Mouse (Mus musculus): Measurements from ENCODE around the gene Sat1.
A peak's percentile ranks its signal among the peaks of the same experiment; 100 is the strongest.
"Not testable (repeated sequence)": the region's sequence is repeated elsewhere in the genome, so short reads cannot be mapped to it uniquely, and the experiment has no call there.

The Sat1 gene

DNA sequence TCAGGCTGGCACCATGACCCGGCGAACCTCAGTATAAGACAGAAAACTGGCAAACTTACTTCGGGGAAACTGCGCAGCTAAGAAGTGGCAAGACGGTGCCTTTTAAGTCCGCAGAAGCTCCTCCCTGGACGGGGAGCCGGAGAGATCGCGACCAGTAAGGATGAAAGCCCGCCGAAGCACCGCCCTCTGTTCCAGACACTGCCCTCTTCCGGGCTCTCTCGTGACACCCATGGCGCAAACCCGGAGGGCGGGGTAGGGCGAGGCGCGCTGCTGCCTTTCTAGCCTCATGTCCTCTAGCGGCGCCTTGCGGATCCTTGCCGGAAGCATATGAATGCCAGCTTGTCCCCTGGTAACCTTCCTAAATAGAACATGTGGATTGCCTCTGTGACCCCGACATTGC lies at the start of gene Sat1:
Sat1 (minus strand) TSS at position 179 of the 400 bp plus-strand sequence.
- peak; percentile 74 for DNase-seq (ENCODE audit: low read depth)

GRCm38 (mm10) chrX:155262915-155263252 lies 46.6 kb upstream of the Sat1 start:
- DNase-seq (ENCODE audit: low read depth) = no peak

DNA sequence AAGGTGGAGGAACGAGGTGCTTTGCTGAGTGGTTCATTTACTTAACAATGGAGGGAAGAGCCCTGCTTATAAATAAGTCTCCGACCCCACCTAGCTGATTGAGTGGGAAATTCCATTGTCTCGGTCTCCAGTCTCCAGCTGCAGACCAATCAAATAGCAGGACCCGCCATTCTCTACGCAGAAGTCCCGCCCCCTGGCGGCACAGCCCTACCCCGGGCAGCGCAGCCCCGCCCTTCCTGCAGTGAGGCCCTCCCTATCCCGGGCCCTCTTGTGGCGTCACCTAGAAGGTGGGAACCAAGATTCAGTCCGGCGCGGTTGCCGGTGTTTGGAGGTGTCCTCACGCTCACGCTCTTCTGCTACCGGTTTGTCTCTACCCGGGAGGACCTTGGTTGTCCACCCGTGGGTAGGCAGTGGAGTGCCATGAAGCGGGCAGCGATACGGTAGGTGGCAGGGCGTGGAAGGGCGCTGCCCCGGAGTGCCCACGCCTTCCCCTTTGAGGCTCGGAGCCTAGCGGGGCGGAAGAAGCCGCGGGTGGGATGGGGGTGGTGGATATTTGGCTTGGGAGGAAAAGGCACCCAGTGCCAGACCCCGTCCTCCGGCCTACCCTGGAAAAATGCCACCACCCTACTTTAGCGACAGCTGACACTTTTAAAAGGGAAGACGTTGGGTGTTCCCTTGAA lies 46.1 kb upstream of the Sat1 start, which contains the start of gene Acot9:
Acot9 (plus strand) TSS at position 209 of the 680 bp plus-strand sequence.
- DNase-seq (ENCODE audit: low read depth) = peak; percentile 64

DNA sequence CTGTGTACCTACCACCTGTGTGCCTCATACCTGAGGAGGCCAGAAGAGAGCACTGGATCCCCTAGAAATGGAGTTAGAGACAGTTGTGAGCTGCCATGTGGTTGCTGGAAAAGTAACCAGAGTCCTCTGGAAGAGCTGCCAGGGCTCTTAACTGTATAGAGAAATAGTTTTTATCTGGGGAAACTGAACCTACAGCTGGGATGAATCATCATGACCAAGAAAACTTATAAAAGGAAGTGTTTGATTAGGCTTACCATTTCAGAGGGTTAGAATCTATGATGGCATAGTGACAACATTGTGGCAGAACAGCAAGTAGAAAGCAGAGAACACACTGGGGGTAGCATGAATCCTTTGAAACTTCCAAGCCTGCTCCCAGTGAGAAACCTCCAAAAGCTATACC lies 40.6 kb upstream of the Sat1 start:
- no peak for DNase-seq (ENCODE audit: low read depth)

- DNase-seq (ENCODE audit: low read depth) = no peak
Measured at GRCm38 (mm10) chrX:155218277-155218676, 2.0 kb upstream of the Sat1 start.

DNA sequence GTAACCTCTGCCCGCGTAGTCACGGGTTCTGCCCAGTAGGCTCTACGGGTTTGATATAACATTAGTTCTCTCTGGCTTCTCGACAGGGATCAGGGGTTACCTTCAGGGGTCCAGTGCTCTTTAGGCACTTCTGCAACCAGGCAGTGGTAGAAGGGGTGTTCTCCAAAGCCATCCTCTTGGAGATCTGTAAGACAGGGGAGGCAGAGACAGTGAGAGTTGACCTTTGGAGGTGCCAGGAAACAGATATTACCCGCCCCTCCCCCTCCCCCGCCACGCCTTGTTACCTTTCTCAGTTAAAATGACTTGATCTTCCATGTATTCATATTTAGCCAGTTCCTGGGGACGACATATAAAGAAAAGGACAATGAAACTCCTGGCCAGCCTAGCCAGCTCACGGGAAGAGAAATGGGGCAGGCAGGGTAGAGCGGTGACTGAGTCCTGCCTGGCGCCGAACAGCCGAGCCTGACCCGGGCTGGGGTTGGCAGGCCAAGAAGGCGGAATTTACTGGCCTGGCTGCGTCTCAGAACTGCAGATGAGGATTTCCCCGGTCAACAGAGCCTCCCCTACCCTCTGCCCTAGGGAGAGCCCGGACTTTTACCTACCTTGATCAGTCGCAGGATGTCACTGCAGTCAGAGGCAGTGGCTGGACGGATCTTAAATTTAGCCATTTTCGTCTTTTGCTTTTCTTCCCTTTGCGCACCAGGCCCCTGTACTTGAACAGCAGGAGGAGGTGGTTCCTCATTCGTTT lies 574 bp downstream of the Sat1 start:
- no peak for DNase-seq (ENCODE audit: low read depth)

- DNase-seq (ENCODE audit: low read depth) = no peak
Measured at GRCm38 (mm10) chrX:155214291-155215136, 1.7 kb downstream of the Sat1 start.

DNA sequence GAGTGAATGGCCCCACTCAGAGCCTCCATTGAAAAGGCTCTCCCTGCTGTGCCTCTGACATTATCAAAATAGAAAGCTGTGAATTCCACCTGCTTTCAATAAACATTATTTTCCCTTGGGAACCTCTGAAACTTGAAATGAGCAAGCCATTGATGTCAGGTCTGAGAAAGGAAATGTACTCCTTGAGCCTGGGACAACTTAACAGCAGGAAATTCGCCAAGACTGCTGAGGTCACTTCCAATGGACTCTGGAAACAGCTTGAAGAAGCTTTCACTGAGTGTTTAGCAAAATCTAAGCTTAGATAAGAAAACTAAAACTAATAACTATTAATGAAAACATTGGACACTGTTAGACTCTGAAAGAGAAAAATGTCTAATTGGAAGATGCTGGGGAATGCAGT lies 7.6 kb downstream of the Sat1 start:
- DNase-seq (ENCODE audit: low read depth) = no peak

- DNase-seq (ENCODE audit: low read depth) = not testable (repeated sequence)
Measured at GRCm38 (mm10) chrX:155205436-155205835, 10.8 kb downstream of the Sat1 start.

- DNase-seq (ENCODE audit: low read depth) = no peak
Measured at GRCm38 (mm10) chrX:155202406-155203305, 13.6 kb downstream of the Sat1 start.

GRCm38 (mm10) chrX:155201799-155202198 lies 14.4 kb downstream of the Sat1 start:
- DNase-seq (ENCODE audit: low read depth) = no peak

DNA sequence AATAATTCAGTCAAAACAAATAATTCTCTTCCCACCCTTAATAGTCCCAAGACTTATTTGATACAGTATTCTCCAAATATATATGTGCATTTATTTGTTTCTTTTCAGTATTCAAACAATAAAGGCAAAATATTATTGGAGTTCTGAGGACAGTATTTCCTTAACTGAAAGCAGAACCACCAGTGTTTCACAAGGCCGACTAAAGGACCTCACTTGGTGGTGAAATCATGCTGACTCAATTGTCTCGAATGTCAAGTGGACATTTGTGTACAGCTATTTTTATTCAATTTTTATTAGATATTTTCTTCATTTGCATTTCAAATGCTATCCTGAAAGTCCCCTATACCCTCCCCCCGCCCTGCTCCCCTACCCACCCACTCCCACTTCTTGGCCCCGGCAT lies 21.3 kb downstream of the Sat1 start:
- DNase-seq (ENCODE audit: low read depth) = no peak

DNA sequence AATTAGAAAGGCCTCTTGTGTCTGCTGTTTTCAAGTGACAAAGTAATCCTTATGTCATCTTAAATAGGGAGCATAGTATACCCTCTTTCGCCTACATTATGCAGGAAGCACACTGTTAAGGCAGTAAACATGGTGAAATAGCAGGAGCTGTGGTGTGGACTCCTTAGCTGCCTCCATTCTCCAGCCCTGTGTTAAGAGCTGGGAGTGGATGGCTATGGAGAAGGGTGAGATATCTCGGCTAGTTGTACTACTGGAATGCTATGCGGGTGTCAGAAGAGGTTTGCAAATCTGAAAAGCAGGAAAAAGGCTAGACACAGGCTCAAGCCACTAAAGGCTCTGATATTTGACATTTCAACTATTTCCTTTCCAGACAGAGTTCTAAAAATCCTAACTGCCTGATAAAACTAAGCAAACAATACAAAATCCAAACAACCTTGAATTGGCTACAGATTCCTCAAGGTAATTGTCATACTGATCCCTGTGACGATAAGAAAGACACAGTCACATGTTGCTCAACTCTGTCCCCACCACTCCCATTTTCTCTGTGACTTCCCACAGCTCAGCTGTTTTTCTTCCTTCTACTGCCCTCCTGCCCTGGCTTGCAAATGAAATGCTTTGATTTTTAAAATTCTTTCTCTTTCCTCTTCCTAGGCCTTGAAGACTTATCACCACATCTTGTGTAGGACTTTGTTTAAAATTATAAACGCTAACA lies 22.4 kb downstream of the Sat1 start:
- no peak for DNase-seq (ENCODE audit: low read depth)

GRCm38 (mm10) chrX:155191941-155192340 lies 24.3 kb downstream of the Sat1 start:
- no peak for DNase-seq (ENCODE audit: low read depth)

DNA sequence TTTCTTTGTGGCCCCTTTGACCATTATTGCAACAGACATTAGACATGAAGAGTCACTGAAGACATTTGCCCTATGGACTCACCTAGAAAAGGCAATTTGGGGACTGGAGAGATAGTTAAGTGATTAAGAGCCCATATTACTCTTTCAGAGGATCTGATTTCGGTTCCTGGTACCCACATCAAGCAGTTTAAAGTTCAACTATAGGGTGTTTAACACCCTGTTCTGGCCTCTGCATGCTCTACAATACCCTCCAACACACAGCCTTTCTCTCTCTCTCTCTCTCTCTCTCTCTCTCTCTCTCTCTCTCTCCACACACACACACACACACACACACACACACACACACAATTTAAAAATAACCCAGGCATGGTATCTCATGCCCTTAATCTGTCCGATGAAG lies 38.6 kb downstream of the Sat1 start:
- no peak for DNase-seq (ENCODE audit: low read depth)

DNA sequence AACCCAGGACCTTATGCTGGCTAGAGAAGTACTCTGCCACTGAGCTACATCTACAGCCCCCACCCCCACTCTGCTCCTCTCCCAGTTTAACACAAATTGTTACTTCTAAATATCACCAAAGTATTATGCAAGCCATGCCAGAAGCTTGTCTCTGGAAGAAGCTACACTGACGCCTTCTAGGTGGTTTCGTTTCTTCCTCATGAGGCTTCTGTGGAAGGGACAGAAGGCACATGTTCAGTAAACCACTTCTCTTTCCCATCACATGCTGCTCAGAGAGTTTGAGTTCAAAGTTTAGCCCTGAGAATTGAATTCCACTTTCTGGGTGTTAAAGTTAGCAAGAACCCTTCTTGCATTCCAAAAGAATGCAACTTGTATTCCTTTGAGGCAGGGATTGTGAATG lies 39.0 kb downstream of the Sat1 start:
- no peak for DNase-seq (ENCODE audit: low read depth)

DNA sequence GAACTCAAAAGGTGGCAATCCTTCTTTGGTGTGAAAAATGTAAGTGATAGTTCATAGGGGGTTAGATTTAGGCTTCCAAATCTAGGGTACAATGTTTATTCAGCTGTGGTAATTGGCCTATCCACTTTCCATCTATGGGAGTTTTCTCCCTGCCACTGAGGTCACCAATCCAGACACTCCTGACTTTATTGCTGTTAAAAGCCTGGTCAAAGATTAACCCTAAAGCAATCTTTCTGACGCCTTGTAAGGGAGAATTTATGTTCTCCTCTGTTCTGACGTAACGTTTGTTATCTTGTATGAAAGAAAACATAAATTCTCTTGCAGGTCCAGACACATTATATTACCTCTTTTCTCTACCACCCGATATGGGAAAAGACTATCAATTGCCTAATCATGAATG lies 40.7 kb downstream of the Sat1 start:
- no peak for DNase-seq (ENCODE audit: low read depth)

DNA sequence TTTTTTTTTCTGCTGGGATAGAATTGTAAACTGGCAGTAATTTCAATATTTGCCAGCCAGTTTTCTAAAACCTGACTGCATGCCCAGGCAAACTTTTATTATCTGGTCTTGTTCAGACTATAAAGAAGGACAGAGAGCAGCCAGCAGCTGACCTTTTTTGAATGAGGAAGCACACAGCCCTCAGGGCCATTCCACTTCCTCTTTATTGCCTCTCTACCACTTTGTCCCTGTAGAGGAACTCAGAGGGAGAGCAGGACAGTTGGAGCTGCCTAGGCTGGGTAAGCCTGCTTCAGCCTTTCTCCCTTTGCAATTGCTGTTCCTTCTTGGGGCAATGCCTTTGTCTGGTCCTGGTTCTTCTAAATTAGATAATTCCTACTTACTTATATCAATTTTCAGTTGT lies 43.9 kb downstream of the Sat1 start:
- peak; percentile 17 for DNase-seq (ENCODE audit: low read depth)

DNA sequence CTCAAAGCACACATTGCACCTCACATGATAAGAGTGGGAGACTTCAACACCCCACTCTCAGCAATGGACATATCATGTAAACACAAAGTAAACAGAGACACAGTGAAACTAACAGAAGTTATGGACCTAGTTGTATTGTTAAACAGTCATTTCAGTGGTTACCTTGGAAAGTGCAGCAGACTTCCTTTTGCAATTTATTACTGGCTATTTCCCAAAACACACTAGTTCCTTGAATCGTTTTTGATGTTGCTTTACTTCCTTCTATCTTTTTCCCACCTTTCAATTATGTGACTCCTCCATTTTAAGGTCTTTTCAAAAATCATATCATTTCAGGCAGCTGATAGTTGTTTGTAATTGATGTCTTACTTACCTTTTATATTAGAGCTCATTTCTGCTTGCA lies 44.5 kb downstream of the Sat1 start:
- DNase-seq (ENCODE audit: low read depth) = no peak

DNA sequence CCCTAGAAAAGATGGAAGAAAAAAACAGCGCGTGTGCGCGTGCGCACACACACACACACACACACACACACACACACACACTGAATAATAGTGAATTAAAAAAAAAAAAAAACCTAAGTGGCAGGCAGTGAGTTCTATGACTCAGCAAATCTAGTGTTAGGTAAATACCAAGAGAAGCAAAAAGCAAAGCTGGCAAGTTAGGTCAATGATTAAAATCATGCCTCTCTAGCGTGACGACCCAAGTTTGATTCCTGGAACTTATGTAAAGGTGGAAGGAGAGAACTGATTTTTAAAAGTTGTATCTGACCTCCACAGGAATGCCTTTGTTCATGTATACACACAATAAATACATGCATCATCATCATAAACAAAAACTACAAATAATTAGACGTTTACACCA lies 46.4 kb downstream of the Sat1 start:
- no peak for DNase-seq (ENCODE audit: low read depth)

DNA sequence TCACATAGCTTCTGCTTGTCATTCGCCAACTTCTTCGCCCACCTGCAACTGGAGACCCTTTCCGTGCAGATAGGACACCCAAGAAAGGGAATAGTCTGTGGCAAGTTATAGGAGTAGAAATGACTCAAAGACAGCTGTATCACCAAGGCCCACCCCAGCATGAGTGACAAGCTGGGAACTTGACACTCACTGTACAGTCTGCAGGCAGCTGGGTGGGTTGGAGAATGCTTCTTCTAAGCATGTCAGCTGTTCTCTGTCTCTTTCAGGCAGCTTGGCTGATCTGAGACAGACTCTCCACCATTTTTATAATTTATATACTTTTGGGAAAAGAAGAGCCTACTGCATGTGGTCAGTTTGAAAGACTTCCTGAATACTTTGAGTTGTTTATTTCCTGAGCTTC lies 48.6 kb downstream of the Sat1 start:
- DNase-seq (ENCODE audit: low read depth) = no peak
